Mouse (Mus musculus) large intestine, adult 2 months (tissue): Measurements from ENCODE around the gene Cpvl. TPM values are rescaled to one million over a fixed set of nuclear protein-coding genes. Genes with fewer than 3 reads are reported as not detected.

ENCODE experiments used
- DNase-seq: peaks from one replicate; pipeline ENCODE4 v3.0.0-alpha.2; 2012; ENCODE audit warnings: low read depth, low spot score
- whole genome bisulfite sequencing: fragments of 180-500 bp; shearing (Covaris S2); methylation state at CpG from one replicate; pipeline ENCODE4 v1.1.7; 2018; 5-methylcytosine and 5-hydroxymethylcytosine counted together
- polyA plus RNA-seq: library from polyadenylated mRNA; depleted of rRNA; stranded (reverse); fragments of >200 nt; gene quantifications from 2 replicates; pipeline ENCODE4 v1.2.3, GENCODE M21; 2012; rRNA removed

Cpvl gene
- 0.05 and 0.33 TPM in 2 replicates for polyA plus RNA-seq

DNA sequence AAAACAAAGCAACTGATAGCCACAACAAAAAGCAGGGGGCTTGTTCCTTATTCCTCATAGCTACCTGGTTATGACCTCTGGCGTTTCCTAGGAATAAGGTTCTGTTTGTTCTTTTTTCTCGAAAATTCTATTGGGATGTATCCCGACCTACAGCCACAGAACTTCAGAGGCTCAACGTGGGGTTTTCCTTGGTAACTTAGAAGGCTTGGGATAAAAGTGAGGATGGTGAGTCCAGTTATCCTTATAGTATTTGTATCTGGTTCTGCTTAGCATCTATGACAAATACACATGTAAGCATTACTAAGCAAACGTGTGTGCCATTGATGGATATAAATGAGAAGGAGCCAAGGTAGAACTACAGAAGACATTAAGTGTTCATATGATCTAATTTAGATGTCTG lies at the start of gene Cpvl:
Gene Cpvl (minus strand): TSS at position 101 of the 400 bp plus-strand sequence.
- no peak for DNase-seq
- 40% methylated on average over 5 of the region's 5 CpGs for WGBS

DNA sequence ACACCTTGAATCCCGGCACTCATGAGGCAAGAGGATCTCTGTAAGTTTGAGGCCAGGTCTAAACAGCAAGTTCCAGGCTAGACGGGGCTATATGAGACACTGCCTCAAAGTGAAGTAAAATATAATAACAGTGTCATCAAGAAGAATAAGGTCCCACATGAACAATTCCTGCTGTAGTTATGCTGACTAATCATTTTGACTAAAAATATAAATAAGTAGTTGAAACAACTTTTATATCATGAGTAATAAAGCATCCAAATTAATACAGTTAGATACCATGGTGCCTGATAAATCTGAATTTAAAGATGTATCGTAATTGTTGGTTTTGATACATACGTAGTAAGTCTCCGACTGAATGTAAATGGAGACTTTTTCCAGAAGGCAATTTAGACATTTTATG lies 45.4 kb upstream of the Cpvl start:
- 94% methylated on average over 5 of the region's 5 CpGs for WGBS
- DNase-seq: no peak

DNA sequence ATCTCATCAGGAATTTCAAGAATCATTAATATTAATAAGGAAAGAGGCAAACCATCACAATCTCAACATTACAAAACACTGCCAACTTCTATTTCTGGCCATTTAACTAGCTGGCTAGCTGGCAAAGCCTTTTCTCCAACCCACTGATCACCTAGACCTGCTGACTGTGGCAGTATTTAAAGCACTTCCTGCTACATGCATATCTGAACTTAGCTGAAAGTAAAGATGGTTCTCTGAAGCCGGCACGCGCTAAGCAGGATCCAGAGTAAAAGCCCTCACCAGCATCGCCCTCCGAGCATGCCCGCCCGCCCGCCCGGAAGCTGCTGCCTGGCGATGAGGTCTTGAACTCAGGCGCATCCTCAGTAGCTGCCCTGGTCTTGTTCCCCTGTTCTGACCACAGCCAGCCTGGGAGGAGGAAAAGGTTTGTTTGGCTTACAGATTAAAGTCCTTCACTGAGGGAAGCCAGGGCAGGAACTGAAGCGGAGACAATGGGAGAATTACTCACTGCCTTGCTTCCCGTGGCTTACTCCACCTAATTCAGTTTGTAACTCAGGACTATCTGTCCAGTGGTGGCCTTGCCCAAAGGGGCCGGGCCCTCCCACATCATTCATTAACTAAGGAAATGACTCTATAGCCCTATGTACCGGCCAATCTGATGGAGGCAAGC lies 42.8 kb upstream of the Cpvl start:
- WGBS: 32% methylated on average over 15 of the region's 15 CpGs
- no peak for DNase-seq

DNA sequence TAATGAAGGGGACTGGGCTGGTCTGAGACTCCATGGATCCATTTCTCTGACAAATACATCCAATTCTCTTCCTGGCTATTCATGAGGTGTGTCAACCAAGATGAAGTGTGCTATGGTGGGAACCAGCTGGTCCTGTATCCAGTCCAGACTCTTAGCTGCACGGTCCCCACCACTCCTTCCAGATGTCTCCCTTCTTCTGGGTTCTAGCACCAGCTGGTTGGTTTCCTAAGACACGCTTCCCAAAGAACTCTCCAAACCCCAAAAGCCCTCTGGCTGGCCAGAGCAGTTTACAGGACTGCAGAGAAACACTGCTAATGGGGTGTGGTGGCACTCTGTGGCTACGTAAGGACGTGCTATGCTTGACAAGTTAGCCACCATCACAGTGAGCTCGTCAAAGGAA lies 40.4 kb upstream of the Cpvl start:
- WGBS: 79% methylated on average over 5 of the region's 5 CpGs
- DNase-seq: no peak

DNA sequence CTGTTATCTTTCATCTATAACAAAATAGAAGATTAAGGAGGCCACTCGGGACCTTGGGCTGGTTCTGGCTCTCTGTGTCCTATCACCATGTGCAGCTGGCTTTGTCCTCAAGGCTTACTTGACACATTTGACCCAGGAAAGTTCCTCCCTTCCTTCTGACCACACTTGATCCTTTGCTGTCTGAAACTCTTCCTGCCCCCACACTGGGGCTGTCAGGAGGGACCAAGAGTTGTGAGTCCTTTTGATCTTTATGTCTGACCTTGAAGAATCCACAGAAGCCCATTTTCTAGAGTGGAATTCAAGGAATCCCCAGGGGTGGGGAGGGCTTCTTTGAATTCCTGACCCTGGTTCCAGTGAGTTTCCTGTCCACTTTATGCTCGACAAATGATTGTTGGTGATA lies 39.6 kb upstream of the Cpvl start:
- 64% methylated on average over 2 of the region's 2 CpGs for WGBS
- no peak for DNase-seq

DNA sequence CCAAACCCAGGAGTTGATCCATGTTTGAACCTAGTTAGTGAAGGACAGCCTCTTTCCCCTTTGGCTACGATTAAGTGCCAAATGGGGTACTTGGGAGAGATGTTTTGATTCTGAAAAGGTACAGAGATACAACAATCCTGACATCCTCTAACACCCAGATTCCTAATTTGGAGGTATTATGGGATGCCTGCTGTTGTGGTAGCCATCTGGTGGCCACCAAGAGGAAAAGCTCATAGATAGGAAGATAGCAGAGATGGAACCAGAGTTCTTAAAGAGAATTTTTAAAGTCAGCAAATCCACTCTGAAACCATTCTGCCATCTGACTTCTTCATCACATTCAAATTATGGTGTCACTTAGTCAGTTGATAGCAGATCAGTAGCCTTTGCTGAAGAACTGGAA lies 33.7 kb upstream of the Cpvl start:
- DNase-seq: no peak
- 86% methylated on average over 1 of the region's 1 CpGs for WGBS

DNA sequence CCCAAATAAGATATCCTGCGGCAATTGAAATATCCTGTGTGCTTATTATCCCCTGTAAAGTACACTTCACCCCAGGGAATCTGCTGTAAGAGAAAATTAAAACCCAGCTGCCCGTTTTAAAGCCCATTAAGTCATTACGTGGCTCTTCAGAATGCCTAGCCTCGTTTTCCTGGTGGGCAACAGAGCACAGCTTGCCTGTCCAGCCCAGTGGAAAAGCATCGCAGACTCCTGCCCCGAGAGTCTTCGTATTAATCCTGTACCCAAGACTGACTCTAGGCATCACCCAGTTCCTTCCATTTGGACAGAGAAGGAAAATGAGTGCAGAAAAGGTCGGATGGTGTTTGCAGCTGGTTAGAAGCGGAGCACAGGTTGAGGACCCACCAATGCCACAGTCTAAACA lies 31.9 kb upstream of the Cpvl start:
- DNase-seq: no peak
- 68% methylated on average over 9 of the region's 9 CpGs for WGBS

DNA sequence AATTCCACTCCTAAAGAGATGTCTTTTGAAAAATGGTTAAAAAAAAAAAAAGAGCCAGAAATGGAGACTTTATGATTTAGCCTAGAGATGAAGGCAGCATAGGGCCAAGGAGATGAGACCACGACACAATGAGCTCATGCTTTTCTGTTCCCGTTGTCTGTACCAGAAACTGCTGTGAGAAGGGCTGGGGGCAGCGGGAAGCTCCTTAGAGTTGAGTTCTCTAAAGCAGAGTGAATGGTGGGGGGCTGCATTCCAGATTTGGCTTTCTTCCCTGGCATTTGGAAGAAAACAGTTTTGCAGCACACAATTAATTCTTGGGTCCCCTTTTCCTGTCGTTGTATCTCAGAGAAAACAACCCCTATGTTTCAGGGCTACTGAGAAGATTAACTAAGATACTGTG lies 30.8 kb upstream of the Cpvl start:
- DNase-seq: no peak
- WGBS: 66% methylated on average over 4 of the region's 4 CpGs

DNA sequence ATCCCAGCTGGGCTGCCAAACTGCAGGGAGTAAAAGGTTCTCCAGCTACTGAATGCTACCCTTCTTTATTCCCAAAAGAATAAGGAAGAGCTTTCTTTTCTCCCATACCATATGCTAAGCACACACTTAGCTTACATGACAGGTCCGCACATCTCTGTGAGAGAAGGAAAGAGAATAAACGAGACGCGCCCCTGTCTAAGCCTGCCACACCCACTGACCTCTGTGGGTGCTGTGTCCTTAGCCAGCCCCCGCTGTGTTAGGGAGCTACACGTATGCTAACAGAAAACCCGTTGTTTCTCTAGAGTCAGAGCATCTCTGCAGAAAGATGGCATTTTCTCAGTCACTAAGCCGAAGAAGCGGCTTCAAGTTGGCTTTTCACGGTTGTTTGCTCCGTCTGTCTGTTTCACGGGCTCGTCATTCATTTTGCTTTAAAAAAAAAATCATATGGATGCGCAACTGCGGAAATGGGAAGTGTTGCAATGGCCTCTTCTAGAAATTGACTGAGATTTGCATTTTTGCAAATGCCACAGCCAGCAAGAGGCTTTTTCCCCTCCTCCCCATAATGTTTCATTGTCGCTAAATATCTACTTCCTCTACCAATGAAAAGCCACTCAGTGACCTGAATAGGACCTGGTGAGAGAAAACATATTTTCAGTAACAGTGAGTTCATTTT lies 30.1 kb upstream of the Cpvl start:
- WGBS: 76% methylated on average over 16 of the region's 16 CpGs
- DNase-seq: no peak

DNA sequence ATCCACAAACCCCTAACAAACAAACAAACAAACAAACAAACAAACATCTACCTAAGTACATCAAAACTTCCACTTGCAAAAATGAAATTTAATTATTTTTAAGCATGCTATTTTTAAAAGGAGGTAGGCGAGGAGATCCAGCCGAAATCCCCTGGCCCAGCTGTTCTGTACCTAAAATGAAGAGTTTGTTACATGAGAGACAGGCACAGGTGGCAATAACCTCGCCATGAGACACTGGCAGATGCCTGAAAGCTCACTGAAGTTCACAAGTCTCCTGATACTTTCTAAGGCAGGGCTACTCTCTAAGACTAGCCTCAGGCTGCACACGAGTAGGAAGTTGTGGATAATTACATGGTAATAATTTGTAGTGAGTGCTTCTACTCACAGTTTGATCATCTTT lies 26.8 kb upstream of the Cpvl start:
- no peak for DNase-seq
- WGBS: 70% methylated on average over 4 of the region's 4 CpGs

DNA sequence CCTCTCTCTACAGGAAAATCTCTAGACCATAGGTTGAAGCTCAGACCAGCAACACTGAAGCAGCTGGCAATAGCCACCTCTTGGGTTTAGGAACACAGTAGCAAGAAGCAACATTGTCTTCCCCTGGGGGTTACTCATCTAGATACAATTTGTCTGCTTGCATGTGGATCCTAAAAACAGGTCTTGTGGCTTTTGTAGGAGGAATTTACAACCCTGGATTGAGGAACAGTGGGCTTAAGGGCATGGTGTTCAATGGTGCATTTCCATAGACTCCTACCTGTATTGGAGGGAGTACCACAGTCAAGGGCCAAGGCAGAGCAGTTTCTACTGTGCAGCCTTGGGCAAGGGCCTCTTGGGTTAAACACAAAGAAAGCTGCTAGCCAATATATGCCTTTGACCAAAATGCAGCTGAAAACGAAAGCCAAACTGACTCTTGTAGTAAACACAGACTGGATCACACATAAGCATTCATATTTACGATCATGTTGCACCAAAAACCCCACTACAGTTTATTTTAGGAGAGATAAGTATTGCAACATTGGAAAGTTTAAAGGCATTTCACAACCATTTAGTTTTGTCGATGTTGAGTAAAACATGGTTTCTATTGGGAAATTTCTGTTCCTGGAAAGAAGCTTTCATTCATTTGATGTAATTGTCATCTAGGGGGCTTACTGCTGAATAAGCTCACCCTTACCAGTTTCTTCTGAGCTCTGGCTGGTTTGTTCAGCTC lies 17.9 kb upstream of the Cpvl start:
- WGBS: 71% methylated on average over 3 of the region's 3 CpGs
- no peak for DNase-seq

DNA sequence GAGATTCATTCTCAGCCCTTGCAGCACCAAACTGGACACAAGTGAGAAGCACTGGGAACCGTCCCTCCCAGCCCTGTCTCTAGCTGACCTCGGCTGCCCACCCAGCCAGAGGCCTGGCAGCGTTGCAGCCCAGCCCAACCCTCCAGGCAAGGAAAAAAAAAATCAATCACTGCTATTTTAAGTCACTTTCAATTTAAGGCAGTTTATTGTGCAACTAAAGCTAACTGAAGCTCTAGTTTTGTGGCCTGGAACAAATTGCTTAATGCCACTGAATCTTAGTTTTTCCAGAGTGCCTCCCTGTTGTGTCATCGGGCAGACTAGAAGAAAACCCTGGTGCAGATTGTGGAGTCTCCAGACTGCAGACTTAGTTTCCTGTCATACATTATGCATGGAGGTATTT lies 17.0 kb upstream of the Cpvl start:
- WGBS: 47% methylated on average over 4 of the region's 4 CpGs
- no peak for DNase-seq

DNA sequence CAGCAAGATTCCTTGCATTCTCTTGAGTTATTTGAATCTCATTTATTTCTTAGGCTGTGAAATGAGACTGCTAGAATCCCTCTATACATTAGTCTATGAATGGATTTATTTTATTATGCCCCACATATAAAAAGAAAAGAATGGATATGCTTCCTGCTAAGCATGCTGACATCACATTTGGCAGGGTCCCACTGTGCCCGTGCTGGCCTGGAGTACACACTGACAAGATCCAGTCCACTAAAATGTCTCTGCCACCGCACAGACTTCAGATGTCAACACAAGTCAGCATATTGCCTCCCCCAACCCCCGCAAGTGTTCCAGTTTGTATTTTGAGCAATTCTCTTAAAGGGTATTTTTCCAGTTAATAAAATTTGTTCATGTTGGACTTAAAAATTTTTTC lies 13.9 kb upstream of the Cpvl start:
- WGBS: 60% methylated on average over 3 of the region's 3 CpGs
- DNase-seq: no peak

DNA sequence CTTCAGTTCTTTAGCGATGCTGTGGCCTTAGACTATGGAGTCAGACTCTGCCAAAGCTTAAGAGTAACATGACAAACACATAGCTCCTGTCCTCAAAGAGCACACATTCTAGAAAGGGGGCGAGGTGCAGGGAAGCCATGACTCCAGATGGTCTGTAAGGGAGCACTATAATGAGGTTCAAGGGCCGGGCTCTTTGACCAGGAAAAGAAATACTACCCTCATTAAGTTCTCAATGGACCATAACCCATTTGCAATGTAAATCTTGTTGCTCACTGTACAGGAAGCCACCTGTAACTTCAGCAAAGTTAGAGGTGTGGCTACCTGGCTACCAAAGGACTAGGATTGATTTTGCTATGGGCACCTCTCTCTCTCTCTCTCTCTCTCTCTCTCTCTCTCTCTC lies 8.8 kb upstream of the Cpvl start:
- DNase-seq: no peak
- 56% methylated on average over 3 of the region's 3 CpGs for whole genome bisulfite sequencing

DNA sequence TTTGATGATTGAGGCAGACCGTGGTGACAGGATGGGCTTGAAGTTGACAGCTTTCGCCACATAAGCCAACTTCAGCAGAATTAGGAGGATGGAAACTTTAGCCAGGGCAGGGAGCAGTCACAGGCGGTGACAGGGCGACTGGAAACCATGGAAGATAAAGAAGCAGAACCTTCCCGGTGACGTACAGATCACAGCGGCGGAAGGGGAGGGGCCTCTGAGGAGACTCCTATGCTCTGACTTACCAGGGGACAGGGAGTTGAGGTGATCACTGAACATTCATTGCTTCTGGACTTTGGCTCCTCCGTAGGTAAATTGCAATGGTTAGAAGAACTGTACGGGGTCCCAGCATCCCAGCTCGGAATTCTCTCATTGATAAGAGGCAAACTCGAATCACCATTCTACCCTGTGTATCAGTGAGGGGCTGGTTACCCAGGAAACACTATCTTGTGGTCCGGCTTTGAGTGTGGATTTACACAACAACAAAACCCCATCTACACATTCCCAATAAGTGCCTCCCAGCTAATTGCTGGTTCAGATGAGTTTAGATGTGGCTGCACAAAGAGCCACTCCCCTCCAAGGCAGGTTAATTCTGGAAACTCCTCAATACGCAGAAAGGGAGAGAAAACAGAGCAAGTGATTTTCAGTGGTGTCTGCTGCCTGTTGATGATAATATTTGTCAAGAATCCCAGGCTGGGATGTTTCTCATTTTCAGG lies 8.0 kb upstream of the Cpvl start:
- DNase-seq: no peak

DNA sequence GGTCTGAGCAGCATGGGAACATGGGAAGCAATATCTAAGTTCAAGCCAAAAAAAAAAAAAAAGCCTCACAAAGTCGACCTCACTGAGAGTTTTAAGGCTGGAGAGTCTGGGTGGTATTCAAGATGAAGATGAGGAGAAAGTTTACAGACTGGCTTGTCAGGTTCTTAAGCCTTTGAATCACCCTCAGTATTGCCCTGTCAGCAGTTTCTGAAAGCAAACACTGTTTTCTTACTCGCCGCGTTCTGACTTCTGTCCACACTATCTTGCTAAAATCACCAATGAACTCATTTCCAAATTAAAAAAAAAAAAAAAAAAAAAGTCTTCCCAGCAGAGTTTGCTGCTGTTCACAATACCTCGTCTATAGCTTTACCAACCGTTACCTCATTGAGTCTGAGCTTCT lies 5.3 kb upstream of the Cpvl start:
- no peak for DNase-seq

More for the DNA sequence above, 8.0 kb upstream of the Cpvl start:
- 72% methylated on average over 14 of the region's 14 CpGs for WGBS

DNA sequence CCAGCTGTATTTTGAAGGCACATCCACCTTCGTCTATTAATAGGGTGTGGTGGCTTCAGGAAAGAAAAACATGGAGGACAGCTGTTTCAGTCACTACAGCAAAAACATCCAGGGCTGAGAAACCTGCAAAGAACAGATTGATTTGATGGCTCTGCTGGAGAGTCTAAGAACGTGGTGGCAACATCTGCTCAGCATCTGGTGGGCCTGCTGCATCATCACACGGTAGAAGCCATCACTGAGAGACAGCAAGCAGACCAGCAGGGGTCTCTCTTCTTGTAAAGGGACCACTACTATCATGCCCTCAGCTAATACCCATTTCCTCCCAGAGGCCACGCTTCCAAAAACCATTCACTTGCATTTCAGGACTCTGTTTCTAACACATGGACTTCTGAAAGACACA lies 4.1 kb upstream of the Cpvl start:
- 58% methylated on average over 4 of the region's 4 CpGs for WGBS
- DNase-seq: no peak

More for the DNA sequence above, 5.3 kb upstream of the Cpvl start:
- WGBS: 67% methylated on average over 6 of the region's 6 CpGs

DNA sequence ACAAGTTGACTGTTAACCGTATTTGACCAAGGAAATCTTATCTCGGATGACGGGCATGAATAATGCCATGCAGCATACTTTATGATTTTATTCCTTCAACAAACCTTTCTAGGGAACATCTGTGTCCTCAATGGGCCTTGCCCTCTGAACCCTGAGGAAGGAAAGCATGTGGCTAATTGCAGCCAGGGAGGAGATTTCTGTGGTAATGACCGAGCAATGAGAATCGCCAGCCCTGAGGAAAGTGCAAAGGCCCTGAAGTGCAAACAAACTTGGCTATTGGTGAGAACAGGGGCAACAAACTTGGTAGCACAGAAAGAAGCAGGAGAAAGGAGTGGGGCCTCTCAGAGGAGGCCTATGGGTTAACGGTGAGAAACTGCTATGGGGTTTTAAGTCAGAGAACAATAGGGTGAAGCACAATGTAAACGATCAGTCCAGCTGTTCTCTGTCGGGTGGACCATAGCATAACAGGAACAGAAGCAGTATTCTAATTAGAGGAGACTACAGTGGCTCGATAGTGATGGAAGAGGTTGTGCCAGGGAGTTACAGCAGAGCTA lies 3.7 kb upstream of the Cpvl start:
- no peak for DNase-seq
- WGBS: 28% methylated on average over 9 of the region's 9 CpGs

DNA sequence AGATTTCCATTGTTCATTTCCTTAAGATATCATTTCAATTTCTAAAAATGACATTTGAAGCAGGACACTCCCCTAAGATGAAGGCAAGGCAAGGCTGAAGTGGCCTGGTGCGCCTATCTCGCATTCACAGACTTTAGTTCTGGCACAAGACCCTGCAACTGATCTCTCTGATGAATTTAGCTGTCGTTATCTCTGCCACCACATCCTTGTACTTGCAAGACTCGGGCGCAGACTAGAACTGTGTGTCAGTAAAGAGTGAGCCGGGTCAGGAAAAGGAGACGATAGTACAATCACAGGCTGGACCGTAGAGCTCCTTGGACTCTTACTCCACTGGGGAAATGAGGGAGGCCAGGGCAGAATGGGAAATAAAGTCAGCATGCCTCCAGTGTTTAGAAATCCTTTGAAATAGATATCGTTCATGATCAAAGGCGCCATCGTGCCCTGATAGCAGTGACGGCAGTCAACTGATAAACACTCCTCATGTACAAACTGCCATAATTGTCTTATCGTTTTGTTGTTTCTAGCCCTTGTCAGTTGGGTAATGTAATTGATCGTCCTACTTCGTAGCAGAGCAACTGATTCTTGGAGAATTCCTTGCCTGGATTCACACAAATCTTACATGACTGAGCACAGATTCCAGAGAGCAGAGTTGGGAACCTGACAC lies 2.5 kb upstream of the Cpvl start:
- DNase-seq: no peak
- WGBS: 94% methylated on average over 15 of the region's 15 CpGs

DNA sequence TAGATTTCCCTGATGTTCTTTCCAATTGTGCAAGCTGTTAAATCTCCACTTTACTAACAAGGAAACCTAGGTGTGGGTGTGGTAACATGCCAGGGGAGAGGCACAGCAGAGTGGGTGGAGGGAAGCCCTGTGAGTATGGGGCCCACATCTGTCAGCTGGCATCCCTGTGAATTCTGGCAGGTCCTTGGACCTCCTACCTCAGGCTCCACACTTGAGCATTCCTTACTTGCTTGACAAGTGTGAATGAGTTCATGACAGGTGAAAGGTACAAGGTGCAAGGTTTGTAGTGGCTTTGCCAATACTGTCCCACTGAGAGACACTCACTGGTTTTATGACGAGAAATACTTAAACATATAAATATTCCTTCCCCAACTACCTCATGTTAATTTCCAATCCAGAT lies 4.4 kb downstream of the Cpvl start:
- DNase-seq: no peak
- WGBS: 36% methylated on average over 1 of the region's 1 CpGs
